Mouse (Mus musculus) mouse trophoblast stem cell (cell line): ENCODE measurements around the gene Tmem43.

Experiments
- in situ Hi-C, 2 experiments: fragments of 300-500 bp; cut with MseI, MboI; formaldehyde crosslinking; loops; 2 replicates in 1 of 2; 3 replicates in 1 of 2; pipeline ENCODE4 v1.15.1; 2025

The Tmem43 gene

GRCm38 (mm10) chr6:91488496-91489212 is 15.2 kb downstream of the Tmem43 start:
- in situ Hi-C loops, result no loop called here

GRCm38 (mm10) chr6:91489872-91490271 is 16.4 kb downstream of the Tmem43 start:
- in situ Hi-C loops, result no loop called here

- in situ Hi-C loops, result no loop called here
Measured at GRCm38 (mm10) chr6:91491004-91491403, 17.5 kb downstream of the Tmem43 start.

- in situ Hi-C loops, result no loop called here
Measured at GRCm38 (mm10) chr6:91493053-91493452, 19.6 kb downstream of the Tmem43 start.

GRCm38 (mm10) chr6:91494526-91494925 is 21.0 kb downstream of the Tmem43 start:
- in situ Hi-C loops, result no loop called here

- in situ Hi-C loops, result no loop called here
Measured at GRCm38 (mm10) chr6:91503302-91503701, 29.8 kb downstream of the Tmem43 start.

- in situ Hi-C loops, result no loop called here
Measured at GRCm38 (mm10) chr6:91506036-91506435, 32.5 kb downstream of the Tmem43 start.

- in situ Hi-C loops, result no loop called here
Measured at GRCm38 (mm10) chr6:91508041-91508440, 34.5 kb downstream of the Tmem43 start.

GRCm38 (mm10) chr6:91509326-91509725 is 35.8 kb downstream of the Tmem43 start:
- in situ Hi-C loops, result no loop called here

GRCm38 (mm10) chr6:91510211-91510610 is 36.7 kb downstream of the Tmem43 start:
- in situ Hi-C loops, result no loop called here

- in situ Hi-C loops, result no loop called here
Measured at GRCm38 (mm10) chr6:91514135-91514534, 40.6 kb downstream of the Tmem43 start.

- in situ Hi-C loops, result no loop called here
Measured at GRCm38 (mm10) chr6:91514737-91515362, 41.3 kb downstream of the Tmem43 start.

GRCm38 (mm10) chr6:91515545-91516449 is 42.3 kb downstream of the Tmem43 start, which contains the start of the genes Xpc and Lsm3:
Gene Xpc, minus strand, starts transcription at chr6:91515888.
Gene Lsm3, plus strand, starts transcription at chr6:91515928.
- in situ Hi-C loops, result no loop called here

GRCm38 (mm10) chr6:91518454-91519020 is 45.0 kb downstream of the Tmem43 start:
- in situ Hi-C loops, result no loop called here

GRCm38 (mm10) chr6:91522816-91523215 is 49.3 kb downstream of the Tmem43 start:
- in situ Hi-C loops, result no loop called here

GRCm38 (mm10) chr6:91525544-91525943 is 52.0 kb downstream of the Tmem43 start:
- in situ Hi-C loops, result no loop called here

GRCm38 (mm10) chr6:91527227-91527860 is 53.8 kb downstream of the Tmem43 start:
- in situ Hi-C loops, result no loop called here

- in situ Hi-C loops, result no loop called here
Measured at GRCm38 (mm10) chr6:91528265-91528664, 54.8 kb downstream of the Tmem43 start.

GRCm38 (mm10) chr6:91530673-91531072 is 57.2 kb downstream of the Tmem43 start:
- in situ Hi-C loops, result no loop called here

- in situ Hi-C loops, result no loop called here
Measured at GRCm38 (mm10) chr6:91531276-91531675, 57.8 kb downstream of the Tmem43 start.

GRCm38 (mm10) chr6:91532661-91533060 is 59.2 kb downstream of the Tmem43 start:
- in situ Hi-C loops, result no loop called here
